Mouse (Mus musculus) CD4-positive, CD25-positive, alpha-beta regulatory T cell, adult 4 months (primary cell): ENCODE measurements around the gene Tcf12. TPM values are rescaled to one million over a fixed set of nuclear protein-coding genes. Genes with fewer than 3 reads are reported as not detected.

Experiments used
- ATAC-seq: one replicate; pipeline ENCODE4 v1.8.0; 2017
- polyA plus RNA-seq, 2 experiments: library from polyadenylated mRNA; unstranded; fragments of 100-300 nt; shearing (Covaris generic); gene quantifications; one replicate each; pipeline ENCODE4 v1.2.1; 2017

Gene Tcf12
- polyA plus RNA-seq, 2 experiments from 2014 or later = 33.8 to 39.6 TPM

DNA sequence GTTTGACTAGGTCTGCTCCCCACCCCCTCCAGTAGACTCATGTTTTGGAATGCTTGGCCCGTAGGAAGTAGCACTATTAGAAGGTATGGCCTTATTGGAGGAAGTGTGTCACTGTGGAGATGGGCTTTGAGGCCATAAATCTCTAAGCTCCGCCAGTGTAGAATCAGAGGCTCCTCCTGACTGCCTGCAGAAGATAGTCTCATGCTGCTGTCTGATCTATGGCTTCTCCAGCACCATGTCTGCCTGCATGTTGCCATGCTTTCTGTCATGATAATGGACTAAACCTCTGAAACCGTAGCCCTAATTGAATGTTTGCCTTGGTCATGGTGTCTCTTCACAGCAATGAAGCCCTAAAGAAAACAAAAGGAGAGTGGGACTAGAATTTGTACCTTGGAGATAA lies 26.7 kb downstream of the Tcf12 start:
- ATAC-seq = no peak

DNA sequence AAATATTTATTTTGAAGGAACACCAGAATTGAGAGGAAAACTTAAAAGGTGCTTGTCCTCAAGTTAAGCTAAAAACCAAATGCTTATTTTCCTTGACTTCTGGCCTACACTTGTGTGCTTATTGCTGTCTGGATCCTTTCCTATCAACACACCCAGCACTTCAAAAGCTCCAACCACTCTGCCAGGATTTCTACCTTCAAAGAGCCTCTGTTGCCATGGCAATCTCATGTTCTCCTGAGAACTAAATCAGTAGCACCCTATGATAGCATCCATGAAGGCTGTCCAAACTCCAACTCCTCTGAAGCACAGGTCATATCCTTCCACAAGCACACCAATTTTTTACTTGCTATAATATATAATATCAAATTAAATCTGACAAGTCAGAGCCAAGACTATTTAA lies 27.5 kb downstream of the Tcf12 start:
- no peak for ATAC-seq

DNA sequence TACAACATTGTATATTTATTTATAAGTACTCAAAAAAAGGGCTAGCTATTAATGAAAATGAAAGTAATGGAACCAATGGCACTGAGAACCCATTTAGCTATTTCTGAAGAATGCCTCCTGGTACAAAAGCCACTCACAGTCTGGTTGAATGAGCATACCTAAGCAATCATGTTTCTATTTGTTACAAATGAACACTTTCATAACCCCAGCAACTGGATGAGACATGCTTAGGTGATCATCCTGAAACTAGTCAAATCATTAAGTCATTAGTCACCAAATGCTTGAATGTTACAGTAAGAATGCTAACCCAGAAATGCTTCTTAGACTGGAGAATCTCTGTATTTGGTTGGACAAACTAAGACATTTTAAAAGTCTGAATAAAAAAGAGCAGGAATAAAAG lies 35.5 kb downstream of the Tcf12 start:
- no peak for ATAC-seq

DNA sequence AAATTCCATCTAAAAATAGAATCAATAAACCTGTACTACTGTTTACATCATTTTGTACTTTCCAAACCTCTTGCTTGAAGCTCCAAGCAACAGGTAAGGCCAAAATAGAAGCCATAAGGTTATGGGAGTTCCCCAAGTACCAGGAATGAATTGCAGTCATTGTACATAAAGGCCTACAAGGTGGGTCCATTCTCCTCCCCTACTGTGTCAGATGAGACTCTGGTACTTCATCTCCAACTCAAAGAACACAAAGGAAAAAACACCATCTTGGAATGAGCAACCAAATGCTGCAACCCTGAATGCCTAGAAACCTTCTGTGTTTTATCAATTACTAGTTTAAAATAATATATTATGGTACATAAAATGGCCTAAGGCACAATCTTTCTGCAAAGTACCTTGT lies 45.5 kb downstream of the Tcf12 start:
- no peak for ATAC-seq

DNA sequence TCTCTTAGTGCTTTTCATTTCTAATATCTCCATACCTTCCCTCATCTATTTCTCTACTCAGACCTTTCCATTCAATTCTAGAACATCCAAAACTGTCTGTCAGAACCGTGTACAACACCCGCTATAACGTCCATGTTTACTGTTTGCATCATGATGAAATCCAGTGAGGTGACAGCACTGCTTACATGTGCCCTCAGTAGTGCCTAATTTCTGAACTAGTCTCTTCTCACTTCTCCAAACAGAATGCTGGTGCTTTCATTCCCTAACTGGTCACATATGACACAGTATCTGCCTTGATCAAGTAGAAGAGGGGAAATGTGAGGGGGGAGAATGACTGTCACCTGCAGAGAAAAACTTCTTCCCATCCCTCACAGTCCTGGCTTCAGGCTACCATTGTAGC lies 58.5 kb downstream of the Tcf12 start:
- ATAC-seq = no peak

DNA sequence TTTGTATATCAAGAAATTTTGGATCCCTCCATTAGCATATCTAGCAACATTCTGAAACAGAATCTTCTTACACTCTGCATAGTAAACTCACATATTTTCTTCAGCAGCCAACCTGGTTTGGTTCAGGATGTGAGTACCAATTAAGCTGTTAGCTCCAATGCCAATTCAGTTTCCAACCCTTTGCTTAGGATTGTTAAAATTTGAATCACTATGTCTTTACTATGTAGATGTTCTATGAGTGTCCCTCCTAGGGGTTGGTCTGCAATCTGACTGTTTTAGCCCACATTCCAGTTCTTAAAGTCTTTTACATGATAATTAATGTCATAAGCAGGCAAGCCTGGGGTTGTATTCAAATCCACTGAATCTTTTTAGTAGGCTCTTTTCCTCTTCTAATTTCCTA lies 71.5 kb downstream of the Tcf12 start:
- no peak for ATAC-seq

DNA sequence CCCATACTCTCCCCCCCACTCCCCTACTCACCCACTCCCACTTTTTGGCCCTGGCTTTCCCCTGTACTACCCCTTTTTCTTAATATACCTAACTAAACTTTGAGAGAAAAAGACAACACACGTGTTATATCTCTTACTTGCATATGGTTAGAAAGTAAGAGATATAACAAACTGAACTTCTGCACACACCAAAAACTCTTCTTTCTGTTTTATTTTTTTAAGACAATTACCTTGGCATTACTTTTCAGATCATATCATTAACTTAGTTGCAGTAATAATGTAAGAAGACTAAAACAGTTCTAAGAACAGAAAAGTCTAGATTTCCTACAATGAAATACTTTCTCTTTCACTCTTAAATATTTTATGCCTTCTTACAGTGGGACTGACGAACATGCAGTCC lies 72.3 kb downstream of the Tcf12 start:
- ATAC-seq = peak; percentile 68

DNA sequence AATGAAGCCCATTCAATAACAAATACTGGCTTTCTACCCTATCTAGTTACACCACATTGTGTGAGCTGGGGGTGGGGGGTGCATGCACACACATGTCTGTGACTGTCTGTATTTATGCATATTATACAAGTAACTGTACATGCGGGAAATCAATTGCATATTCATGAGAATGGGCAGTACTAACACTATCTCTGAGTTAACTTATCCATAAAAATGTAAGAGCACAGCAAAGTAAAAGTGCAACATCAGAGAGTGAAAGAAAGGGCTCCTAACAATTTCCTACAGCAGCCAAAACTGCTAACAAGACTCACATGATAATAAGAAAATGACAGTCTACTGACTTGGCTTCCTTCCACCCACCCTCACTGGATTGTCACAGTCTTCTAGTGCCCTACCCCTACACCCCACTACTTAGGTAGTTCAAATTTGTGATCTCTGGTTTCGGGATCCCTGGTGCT lies 74.6 kb downstream of the Tcf12 start:
- ATAC-seq = no peak

DNA sequence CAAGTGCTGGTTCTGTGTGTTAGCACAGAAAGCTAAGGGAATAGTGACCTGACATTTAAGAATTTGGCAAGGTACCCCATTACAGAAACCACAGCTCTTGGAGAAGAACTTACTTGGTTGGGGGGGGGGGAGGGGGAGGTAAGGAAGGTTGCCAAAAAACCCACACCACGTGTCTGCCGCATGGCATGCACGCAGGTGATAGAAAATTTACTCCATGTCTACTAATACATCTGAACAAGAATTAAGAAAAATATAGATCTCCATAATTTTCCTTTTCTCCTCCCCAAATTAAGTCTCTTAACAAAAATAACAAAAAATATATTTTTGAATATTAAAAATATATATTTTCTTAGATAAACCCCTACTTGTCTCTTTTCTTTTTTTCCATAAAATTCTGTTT lies 75.4 kb downstream of the Tcf12 start:
- no peak for ATAC-seq

DNA sequence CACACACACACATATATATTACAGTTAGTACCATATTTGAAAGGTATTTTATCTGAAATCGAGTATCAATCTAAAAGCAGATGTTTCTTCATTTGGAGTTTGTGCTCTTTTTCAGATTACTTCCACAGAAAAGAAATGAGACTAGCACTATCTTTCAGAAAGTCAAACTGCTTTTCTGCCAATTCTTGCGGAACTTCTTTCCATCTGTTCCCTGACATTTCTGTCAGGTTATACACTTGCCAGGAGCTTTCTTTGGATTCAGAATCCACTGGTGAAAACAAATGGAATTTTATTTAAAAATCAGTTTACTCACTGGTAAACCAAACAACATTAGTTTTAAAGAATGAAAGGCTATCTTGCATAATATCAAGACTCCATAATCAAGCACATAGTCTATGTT lies 78.4 kb downstream of the Tcf12 start:
- ATAC-seq = no peak

DNA sequence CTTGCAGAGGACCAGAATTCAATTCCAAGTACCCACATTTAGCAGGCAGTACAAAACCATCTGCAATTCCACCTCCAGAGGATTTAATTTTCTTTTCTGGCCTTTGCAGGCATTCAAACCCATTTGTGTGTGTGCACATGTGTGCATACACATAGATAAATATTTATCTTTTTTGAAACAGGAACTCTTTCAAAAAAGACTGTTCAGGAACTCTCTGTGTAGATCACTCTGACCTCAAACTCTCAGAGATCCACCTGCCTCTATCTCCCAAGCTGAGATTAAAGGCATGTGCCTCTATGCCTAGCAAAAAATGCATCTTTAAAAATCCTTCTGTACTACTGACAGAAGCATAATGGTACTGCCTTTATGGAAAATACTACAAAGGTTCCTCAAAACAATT lies 81.4 kb downstream of the Tcf12 start:
- no peak for ATAC-seq

DNA sequence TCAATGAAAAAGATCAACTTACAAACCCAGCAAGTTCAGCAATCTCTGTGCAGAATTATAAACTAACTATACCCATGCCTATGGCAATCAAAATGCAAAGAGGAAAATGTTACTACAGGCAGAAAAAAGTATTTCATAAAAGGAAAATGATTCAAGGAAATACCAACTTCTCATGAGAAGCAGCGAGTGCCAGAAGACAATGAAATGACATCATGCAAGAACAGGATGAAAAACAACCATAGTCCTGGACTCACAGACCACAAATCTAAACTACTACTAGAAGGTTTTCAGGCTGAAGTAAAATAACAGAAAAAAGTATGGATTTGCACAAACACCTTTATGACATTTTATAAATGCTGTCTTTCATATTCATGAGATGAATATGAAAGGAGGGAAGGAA lies 82.1 kb downstream of the Tcf12 start:
- peak; percentile 41 for ATAC-seq

DNA sequence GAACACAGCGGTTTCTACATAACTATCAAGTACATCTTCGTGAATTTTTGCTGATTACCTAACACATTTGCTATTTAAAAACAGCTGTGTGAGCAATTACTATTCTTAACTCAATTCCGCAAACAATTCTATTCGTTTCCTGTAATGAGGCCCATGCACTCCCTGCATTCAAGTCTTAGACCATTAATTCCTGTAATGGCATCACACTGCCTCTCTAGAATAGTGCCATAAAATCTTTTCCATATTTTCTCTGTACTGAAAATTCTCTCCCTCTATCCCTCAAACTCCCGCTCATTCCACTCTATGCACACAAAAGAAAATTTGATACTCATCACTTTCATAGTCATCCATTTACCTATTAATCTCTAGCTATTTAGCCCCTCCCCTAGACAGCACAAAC lies 88.4 kb downstream of the Tcf12 start:
- no peak for ATAC-seq

DNA sequence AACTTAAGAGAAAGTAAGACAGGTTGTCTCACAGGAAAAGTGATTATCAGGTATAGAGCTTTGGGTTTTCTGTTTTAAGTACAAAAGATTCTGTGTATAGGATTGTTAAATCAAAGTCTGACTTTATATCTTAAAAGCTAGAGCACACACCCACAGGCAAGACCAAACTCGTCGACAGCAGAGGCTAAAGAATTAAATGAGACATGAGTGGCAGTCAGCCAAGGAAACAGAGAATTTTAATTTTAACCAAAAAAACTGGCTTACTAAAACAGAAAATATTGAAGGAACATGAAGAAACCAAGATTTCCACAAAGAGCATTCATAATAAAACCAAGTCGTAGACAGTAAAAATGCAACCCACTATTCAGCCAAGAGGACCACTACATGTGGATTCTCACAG lies 90.2 kb downstream of the Tcf12 start:
- ATAC-seq = no peak

DNA sequence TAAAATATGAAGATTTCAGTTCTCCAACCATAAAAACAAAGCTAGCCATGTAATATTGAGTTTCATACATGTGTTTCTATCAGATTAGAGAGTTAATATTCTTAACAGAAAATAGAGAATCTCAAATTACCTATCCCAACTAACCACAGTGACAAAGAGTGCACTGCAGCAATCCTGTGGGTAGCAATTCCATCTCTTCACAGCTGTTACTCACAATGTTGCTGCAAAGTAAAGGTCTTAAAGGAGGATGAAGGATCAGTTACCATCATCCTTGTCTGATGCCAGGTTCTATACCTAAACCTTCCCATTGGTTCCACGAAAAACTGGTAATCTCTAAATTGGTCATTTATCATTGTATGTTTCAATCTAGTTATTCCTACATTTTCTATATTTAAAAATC lies 95.7 kb downstream of the Tcf12 start:
- ATAC-seq = no peak

DNA sequence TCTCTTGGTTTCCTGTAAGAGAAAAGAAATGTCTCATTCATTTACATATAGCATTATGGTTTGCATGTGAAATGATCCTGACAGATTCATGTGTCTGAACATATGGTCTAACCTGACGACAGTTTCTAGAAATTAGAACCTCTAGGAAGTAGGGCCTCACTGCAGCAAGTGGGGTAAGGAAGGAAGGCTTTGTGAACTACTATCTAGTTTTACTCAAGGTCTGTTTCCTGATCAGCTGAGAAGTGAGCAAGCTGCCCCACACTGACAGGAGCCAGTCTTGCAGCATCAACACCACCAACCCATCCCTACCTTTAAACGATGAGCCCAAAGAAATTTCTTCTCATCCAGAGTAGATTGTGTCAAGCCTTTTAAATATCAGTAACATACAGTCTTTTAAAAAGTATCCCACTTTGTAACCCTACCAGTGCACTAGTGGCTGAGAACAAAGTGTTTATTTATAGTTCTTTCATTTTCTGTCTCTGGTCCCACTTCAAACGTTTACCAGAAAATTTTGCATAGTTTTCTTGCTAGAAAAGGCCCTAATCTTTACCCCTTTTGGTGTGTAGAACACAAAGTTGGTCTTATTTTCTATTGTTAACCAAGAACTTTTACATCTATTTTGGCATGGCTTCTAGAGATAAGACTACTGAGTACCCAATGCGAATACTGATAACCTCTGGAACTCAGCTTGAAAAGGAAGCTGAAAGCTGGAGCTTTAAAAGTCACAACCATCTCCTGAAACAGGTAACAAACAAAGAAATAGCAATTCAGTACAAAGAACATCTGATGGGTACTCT lies 96.9 kb downstream of the Tcf12 start:
- peak; percentile 55 for ATAC-seq

DNA sequence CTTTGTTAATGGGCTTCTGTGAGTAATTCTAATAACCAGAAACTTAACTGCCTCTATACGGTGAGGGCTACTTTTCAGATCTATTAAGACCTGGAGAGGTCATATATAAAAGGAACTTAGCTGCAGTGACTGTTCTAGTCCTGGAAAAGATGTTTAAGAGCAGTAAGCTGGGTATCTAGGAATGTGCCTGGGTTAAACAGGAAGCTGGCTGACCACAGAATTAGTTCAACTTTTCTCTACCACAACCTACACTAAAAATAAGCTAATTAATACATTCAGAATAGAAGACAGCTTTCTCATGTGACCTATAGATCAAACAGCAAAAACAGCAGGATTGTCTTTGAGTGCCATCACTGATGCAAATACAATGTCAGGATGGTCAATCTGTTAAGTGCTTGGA lies 98.1 kb downstream of the Tcf12 start:
- peak; percentile 44 for ATAC-seq

DNA sequence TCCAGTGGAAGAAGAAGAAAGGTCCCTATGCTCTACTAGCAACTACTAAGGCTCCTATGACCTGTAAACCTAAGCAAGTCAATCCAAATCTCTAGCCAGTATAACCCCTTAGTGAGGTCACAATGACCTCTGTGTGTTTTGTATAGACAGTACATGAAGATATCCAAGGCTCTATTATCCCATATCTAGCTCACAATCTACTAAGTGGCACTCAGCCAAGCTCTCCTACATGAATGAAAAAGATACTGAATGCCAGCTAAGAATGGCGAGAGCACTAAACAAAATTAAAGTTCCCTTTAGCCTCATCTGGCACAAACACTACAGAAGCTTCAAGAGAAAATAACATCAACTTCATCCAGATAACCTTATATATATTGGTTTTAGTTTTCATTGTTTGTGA lies 103.0 kb downstream of the Tcf12 start:
- ATAC-seq = no peak

DNA sequence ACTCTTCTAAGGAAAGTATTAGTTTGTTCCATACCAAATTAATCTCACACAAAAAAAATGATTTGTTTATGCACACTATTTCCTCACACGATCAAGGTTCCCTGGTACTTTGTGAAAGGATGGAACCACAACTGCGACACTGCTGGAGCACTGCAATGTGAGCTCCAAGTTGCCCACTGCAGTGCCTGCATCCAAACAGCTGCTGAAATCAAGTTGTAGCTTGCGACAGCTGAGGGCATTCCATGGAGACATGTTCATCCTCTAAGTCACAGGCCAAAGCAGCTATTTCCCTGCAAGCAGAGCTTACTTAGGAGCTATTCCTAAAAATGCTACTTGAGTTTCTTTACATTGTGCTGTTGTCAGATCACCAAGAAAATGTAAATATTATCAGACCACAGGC lies 120.5 kb downstream of the Tcf12 start:
- no peak for ATAC-seq

DNA sequence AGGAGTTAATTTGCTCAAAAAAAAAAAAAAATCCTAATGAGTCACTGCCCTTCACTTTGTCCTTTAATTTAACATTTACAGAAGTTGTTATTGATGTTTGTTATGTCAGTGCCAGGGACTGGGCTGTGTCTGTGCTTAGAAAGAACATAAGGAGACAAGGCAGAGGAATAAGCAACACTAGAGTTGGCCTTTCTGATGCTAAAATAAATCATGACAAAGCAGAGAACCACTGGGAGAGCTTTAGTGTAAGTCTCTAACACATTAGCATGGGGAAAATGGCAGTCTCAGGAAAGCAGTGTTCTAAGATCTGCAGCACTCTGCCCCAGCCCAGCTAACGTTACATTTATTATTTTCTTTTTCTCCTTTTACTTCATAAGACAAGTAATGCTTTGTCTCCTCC lies 121.3 kb downstream of the Tcf12 start:
- no peak for ATAC-seq

DNA sequence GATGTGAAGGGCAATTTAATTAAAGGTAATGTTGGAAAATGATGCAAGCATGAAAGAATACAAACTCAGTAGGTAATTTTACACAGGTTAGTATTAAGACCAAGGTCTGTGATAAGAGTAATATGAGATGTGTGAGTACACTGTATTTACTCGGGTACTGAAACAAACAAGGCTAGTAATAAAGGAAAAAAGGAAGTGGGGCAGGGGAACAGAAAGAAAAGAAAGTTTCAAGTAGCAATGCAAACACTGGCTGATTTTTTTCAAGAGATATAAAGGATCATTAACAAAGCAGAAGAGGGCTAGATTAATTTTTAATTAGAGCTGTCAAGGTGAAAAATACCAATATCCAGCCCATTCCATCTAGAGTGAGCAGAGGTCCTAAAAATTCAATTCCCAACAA lies 122.0 kb downstream of the Tcf12 start:
- no peak for ATAC-seq

DNA sequence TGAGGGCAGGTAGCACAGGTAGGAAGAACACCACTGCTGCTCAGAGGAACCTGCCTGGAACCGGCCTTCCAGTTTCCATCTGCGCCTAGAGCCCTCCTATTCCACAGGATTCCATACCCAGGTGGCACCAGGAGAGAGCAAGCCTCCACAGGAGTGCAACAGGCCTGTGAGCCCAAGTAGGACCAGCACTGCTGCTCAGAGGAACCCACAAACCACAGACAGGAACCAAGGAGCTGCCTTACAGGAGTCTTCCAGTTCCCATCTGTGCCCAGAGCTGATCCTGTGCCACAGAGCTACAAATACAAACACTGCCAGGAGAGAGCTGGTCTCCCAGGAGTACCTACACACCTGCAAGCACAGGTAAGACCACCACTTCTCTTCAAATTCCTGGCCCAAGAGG lies 125.0 kb downstream of the Tcf12 start:
- ATAC-seq = no peak

DNA sequence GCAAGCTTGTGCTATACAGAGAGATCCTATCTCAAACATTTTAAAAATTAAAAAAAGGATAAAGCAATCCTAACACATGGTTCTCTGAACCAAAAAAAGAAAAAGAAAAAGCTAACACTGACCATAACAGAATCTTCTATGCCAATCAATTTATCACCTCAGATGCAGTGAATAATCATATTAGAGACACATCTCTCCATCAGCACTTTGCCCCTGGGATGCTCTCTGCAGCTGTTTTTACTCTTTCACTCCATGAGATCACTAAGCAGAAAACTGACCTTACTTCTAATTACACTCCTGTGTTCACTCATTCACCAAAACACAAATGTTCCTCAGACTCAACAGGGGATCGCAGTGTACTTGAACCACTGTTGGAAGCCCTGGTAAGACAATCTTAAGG lies 128.8 kb downstream of the Tcf12 start:
- ATAC-seq = no peak

DNA sequence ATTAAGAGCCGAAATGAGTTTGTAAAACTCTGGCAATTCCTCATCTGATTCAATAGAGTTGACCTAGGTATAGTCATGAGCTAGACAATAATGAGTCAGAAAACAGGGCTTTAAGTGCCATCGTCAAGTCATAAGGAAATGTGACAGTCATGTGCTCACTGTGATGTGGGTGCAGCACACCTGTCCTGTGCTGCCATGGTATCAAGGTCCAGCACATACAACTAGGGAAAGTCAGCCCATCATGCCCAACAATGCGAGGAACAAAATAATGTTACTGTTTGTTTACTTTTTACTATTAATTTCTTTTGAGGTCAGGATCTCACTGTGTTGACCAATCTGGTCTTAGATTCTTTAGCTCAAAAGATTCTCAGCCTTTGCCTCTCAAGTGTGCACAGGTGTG lies 130.6 kb downstream of the Tcf12 start:
- no peak for ATAC-seq

DNA sequence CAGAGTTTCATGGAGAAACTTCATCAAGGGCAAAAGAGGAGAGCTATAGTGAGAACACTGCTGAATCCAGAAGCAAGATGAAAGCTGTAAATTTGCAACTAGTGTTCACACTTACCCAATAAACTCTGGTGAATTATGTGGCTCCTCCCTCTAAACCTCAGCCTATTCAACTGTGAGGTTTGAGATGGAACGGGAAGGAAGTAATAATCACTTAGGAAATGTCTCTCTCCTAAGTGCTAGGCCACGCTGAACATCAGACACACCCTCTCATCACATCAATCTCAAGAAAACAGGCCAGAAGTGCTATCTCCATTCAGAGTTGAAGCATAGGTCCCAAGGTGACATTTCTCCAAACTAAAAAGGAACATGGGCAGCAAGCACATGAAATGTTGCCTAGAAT lies 131.1 kb downstream of the Tcf12 start:
- ATAC-seq = no peak
